Mouse (Mus musculus): ENCODE data around the gene Ucn2. TPM values are rescaled to one million over a fixed set of nuclear protein-coding genes. Genes with fewer than 3 reads are reported as not detected.

The Ucn2 gene
- polyA plus RNA-seq, 1 experiment from 2014 or later, result 0.24 TPM

- no peak for ATAC-seq (ENCODE audit: low FRiP score, low TSS enrichment)
- H3K4me3 ChIP-seq (ENCODE audit: low read length), result no peak overlapping the region
- H3K27ac ChIP-seq (ENCODE audit: low read depth, low read length), result no peak overlapping the region
- peaks cover 3% of the 10 kb centered on the region; the same call in 1 of the 2 replicates for H3K36me3 ChIP-seq (ENCODE audit: control insufficient read depth, insufficient read depth, low read length)
- no peak overlapping the region for H3K9ac ChIP-seq (ENCODE audit: low read depth, low read length)
- H3K9me3 ChIP-seq (ENCODE audit: control insufficient read depth, low read length), result no peaks in the 10 kb centered on the region
- no peaks in the 10 kb centered on the region for H3K27me3 ChIP-seq (ENCODE audit: control insufficient read depth, insufficient read depth, low read length)
- no peak overlapping the region for H3K4me2 ChIP-seq (replicated peaks; ENCODE audit: low read depth, low read length)
- H3K4me1 ChIP-seq (ENCODE audit: control insufficient read depth, insufficient read depth, low read length), result no peaks in the 10 kb centered on the region
- WGBS, result 80% methylated on average over 6 of the region's 6 CpGs
Measured at GRCm38 (mm10) chr9:109032435-109032834, 46.6 kb downstream of the Ucn2 start.

MicroRNA genes within 50 kb of the gene (microRNA counts, 519-probe panel; counts per million panel counts)
- microRNA mmu-miR-711, result not detected

Small RNA genes within 50 kb of the gene (microRNA-seq; reads per million reads assigned to microRNA genes)
- gene Mir711, result not detected

Other genes with a start within 250 kb of the Ucn2 start
- gene Ip6k2, start 202.2 kb upstream of the Ucn2 start, polyA plus RNA-seq (2014; fragmentation: Nextera tagmentation; extraction: Ambion mirVana), result 125 and 134 TPM in 2 replicates
- 9.0 and 21.7 TPM in 2 replicates for gene Nckipsd, start 177.6 kb upstream of the Ucn2 start, polyA plus RNA-seq (2014; fragmentation: Nextera tagmentation; extraction: Ambion mirVana)
- 0.04 and 0.17 TPM in 2 replicates for gene Celsr3, start 159.7 kb upstream of the Ucn2 start, polyA plus RNA-seq (2014; fragmentation: Nextera tagmentation; extraction: Ambion mirVana)
- gene Slc26a6, start 132.7 kb upstream of the Ucn2 start, polyA plus RNA-seq (2014; fragmentation: Nextera tagmentation; extraction: Ambion mirVana), result 8.6 and 14.5 TPM in 2 replicates
- not detected in 2 replicates for gene Tmem89, start 71.4 kb upstream of the Ucn2 start, polyA plus RNA-seq (2014; fragmentation: Nextera tagmentation; extraction: Ambion mirVana)
- 482 and 520 TPM in 2 replicates for gene Uqcrc1, start 49.4 kb upstream of the Ucn2 start, polyA plus RNA-seq (2014; fragmentation: Nextera tagmentation; extraction: Ambion mirVana)
- 3.5 and 5.4 TPM in 2 replicates for gene Col7a1, start 32.4 kb upstream of the Ucn2 start, polyA plus RNA-seq (2014; fragmentation: Nextera tagmentation; extraction: Ambion mirVana)
- gene Pfkfb4, start 5.8 kb downstream of the Ucn2 start, polyA plus RNA-seq (2014; fragmentation: Nextera tagmentation; extraction: Ambion mirVana), result 6.4 and 10.1 TPM in 2 replicates
- gene Shisa5, start 52.6 kb downstream of the Ucn2 start, polyA plus RNA-seq (2014; fragmentation: Nextera tagmentation; extraction: Ambion mirVana), result 58.0 and 65.7 TPM in 2 replicates
- 12.6 and 13.3 TPM in 2 replicates for gene Trex1, start 73.7 kb downstream of the Ucn2 start, polyA plus RNA-seq (2014; fragmentation: Nextera tagmentation; extraction: Ambion mirVana)
- 20.5 and 30.7 TPM in 2 replicates for gene Atrip, start 88.1 kb downstream of the Ucn2 start, polyA plus RNA-seq (2014; fragmentation: Nextera tagmentation; extraction: Ambion mirVana)
- 13.5 and 14.7 TPM in 2 replicates for gene Ccdc51, start 96.5 kb downstream of the Ucn2 start, polyA plus RNA-seq (2014; fragmentation: Nextera tagmentation; extraction: Ambion mirVana)
- 687 and 868 TPM in 2 replicates for gene Tma7, start 96.6 kb downstream of the Ucn2 start, polyA plus RNA-seq (2014; fragmentation: Nextera tagmentation; extraction: Ambion mirVana)
- gene Plxnb1, start 109.4 kb downstream of the Ucn2 start, polyA plus RNA-seq (2014; fragmentation: Nextera tagmentation; extraction: Ambion mirVana), result 10.5 and 17.0 TPM in 2 replicates
- gene Fbxw21, start 176.0 kb downstream of the Ucn2 start, polyA plus RNA-seq (2014; fragmentation: Nextera tagmentation; extraction: Ambion mirVana), result not detected in 2 replicates
- gene Fbxw13, start 210.0 kb downstream of the Ucn2 start, polyA plus RNA-seq (2014; fragmentation: Nextera tagmentation; extraction: Ambion mirVana), result not detected in 2 replicates
- not detected in 2 replicates for gene Fbxw20, start 248.7 kb downstream of the Ucn2 start, polyA plus RNA-seq (2014; fragmentation: Nextera tagmentation; extraction: Ambion mirVana)

Measured in kidney, embryonic 14.5 days (tissue).